In genomic region chr2:157561165-157561836, GRCm38 (mm10) we compare ENCODE assay signal across 8 mouse cellular contexts. TPM values are rescaled to one million over a fixed set of nuclear protein-coding genes. Genes with fewer than 3 reads are reported as not detected.
DNase-seq lines count a peak whose midpoint lies in the region; ATAC-seq and TF ChIP-seq lines count a peak whose summit lies in the region.

No protein-coding gene starts in this region.

- H3K9me3 ChIP-seq in embryonic facial prominence, embryonic 12.5 days, result peaks cover 45% of the 10 kb centered on the region
- H3K9me3 ChIP-seq in limb, embryonic 15.5 days, result peaks cover 25% of the 10 kb centered on the region; the same call in 1 of the 2 replicates
- peaks cover 41% of the 10 kb centered on the region for H3K9me3 ChIP-seq in midbrain, embryonic 13.5 days
- H3K9me3 ChIP-seq in stomach, embryonic 14.5 days (ENCODE audit: control insufficient read depth, low read depth, low read length), result peaks cover 41% of the 10 kb centered on the region

- H3K36me3 ChIP-seq in embryonic facial prominence, embryonic 12.5 days, result peaks cover 75% of the 10 kb centered on the region
- no peaks in the 10 kb centered on the region for H3K36me3 ChIP-seq in kidney, adult 2 months (ENCODE audit: control insufficient read depth, insufficient read depth, low read length)
- H3K36me3 ChIP-seq in limb, embryonic 15.5 days, result peaks cover 68% of the 10 kb centered on the region
- H3K36me3 ChIP-seq in midbrain, embryonic 13.5 days, result peaks cover 73% of the 10 kb centered on the region
- H3K36me3 ChIP-seq in stomach, embryonic 14.5 days (ENCODE audit: control insufficient read depth, insufficient read depth, low read length), result peaks cover 12% of the 10 kb centered on the region

- peak overlapping the region; percentile 66 for H3K27ac ChIP-seq in embryonic facial prominence, embryonic 12.5 days
- no peak overlapping the region for H3K27ac ChIP-seq in kidney, adult 2 months (ENCODE audit: insufficient read depth, low read depth, low read length)
- no peak overlapping the region for H3K27ac ChIP-seq in limb, embryonic 15.5 days
- H3K27ac ChIP-seq in midbrain, embryonic 13.5 days, result peak overlapping the region; percentile 94
- no peak overlapping the region for H3K27ac ChIP-seq in stomach, embryonic 14.5 days (ENCODE audit: low read length)

- H3K4me3 ChIP-seq in embryonic facial prominence, embryonic 12.5 days, result peak overlapping the region; percentile 59
- H3K4me3 ChIP-seq in kidney, adult 2 months (ENCODE audit: insufficient read depth, low read depth, low read length), result no peak overlapping the region
- peak overlapping the region; percentile 46 for H3K4me3 ChIP-seq in limb, embryonic 15.5 days
- H3K4me3 ChIP-seq in midbrain, embryonic 13.5 days (replicated peaks), result peak overlapping the region; percentile 62
- peak overlapping the region; percentile 43 for H3K4me3 ChIP-seq in stomach, embryonic 14.5 days (ENCODE audit: low read depth, low read length)

- peak overlapping the region; percentile 53 for H3K9ac ChIP-seq in embryonic facial prominence, embryonic 12.5 days
- no peak overlapping the region for H3K9ac ChIP-seq in limb, embryonic 15.5 days
- H3K9ac ChIP-seq in midbrain, embryonic 13.5 days (replicated peaks), result peak overlapping the region; percentile 93
- H3K9ac ChIP-seq in stomach, embryonic 14.5 days (replicated peaks; ENCODE audit: low read depth, low read length), result no peak overlapping the region

- TF ChIP-seq POLR2A in kidney, adult 2 months (IDR thresholded peaks at IDR 0.05; ENCODE audit: low read depth, low read length), result no peak

- H3K4me2 ChIP-seq in embryonic facial prominence, embryonic 12.5 days (replicated peaks), result peak overlapping the region; percentile 60
- peak overlapping the region; percentile 42 for H3K4me2 ChIP-seq in limb, embryonic 15.5 days
- H3K4me2 ChIP-seq in midbrain, embryonic 13.5 days (replicated peaks), result peak overlapping the region; percentile 77
- H3K4me2 ChIP-seq in stomach, embryonic 14.5 days (replicated peaks; ENCODE audit: low read depth, low read length), result peak overlapping the region; percentile 58

- no peaks in the 10 kb centered on the region for H3K27me3 ChIP-seq in embryonic facial prominence, embryonic 12.5 days
- no peaks in the 10 kb centered on the region for H3K27me3 ChIP-seq in kidney, adult 2 months (replicated peaks; ENCODE audit: control insufficient read depth, insufficient read depth, low read length)
- no peaks in the 10 kb centered on the region for H3K27me3 ChIP-seq in limb, embryonic 15.5 days
- no peaks in the 10 kb centered on the region for H3K27me3 ChIP-seq in midbrain, embryonic 13.5 days
- H3K27me3 ChIP-seq in stomach, embryonic 14.5 days (ENCODE audit: control insufficient read depth, insufficient read depth, low read length), result no peaks in the 10 kb centered on the region

- 0 out of 2 replicates have a peak, but pooled peaks have one; percentile 26 for ATAC-seq in embryonic facial prominence, embryonic 12.5 days (ENCODE audit: insufficient number of reproducible peaks, insufficient read depth, low FRiP score, low TSS enrichment)
- ATAC-seq in limb, embryonic 15.5 days (ENCODE audit: insufficient number of reproducible peaks, low FRiP score, low TSS enrichment, low read depth), result peak; percentile 42; the same call in 1 of the 2 replicates
- peak; percentile 73 for ATAC-seq in midbrain, embryonic 13.5 days
- ATAC-seq in stomach, embryonic 14.5 days (ENCODE audit: insufficient number of reproducible peaks, insufficient read depth, low FRiP score, low read depth), result peak; percentile 82
- no peak for ATAC-seq in activated CD4-positive, CD25-positive, alpha-beta regulatory T cell, adult 4 months

- peak; percentile 96 for DNase-seq in brain, adult 2 months (ENCODE audit: low read depth, low spot score)
- peak; percentile 85 to 87 for DNase-seq in heart, adult 9 months (ENCODE audit: low spot score in 2 of 2)
- DNase-seq in kidney, adult 2 months, result peak; percentile 96

- peaks cover 37% of the 10 kb centered on the region for H3K4me1 ChIP-seq in embryonic facial prominence, embryonic 12.5 days
- H3K4me1 ChIP-seq in kidney, adult 2 months (ENCODE audit: control insufficient read depth, insufficient read depth, low read length), result peaks cover 7% of the 10 kb centered on the region
- peaks cover 40% of the 10 kb centered on the region for H3K4me1 ChIP-seq in limb, embryonic 15.5 days
- H3K4me1 ChIP-seq in midbrain, embryonic 13.5 days (replicated peaks), result peaks cover 58% of the 10 kb centered on the region
- peaks cover 9% of the 10 kb centered on the region; the same call in 1 of the 2 replicates for H3K4me1 ChIP-seq in stomach, embryonic 14.5 days (ENCODE audit: control insufficient read depth, insufficient read depth, low read length)

- 48% methylated on average over 27 of the region's 27 CpGs for WGBS in embryonic facial prominence, embryonic 12.5 days
- 57% methylated on average over 27 of the region's 27 CpGs for WGBS in kidney, adult 2 months
- 50% methylated on average over 26 of the region's 27 CpGs for WGBS in limb, embryonic 15.5 days
- WGBS in midbrain, embryonic 13.5 days, result 35% methylated on average over 27 of the region's 27 CpGs
- WGBS in stomach, embryonic 14.5 days, result 58% methylated on average over 27 of the region's 27 CpGs

- no peak for TF ChIP-seq CTCF in kidney, adult 2 months (conservative IDR thresholded peaks at IDR 0.05; ENCODE audit: insufficient read depth, insufficient read length, low read depth, low read length)

RNA-seq across cellular contexts. Expression of gene Nnat, which starts 1.4 kb away (rescaled TPM):
- polyA plus RNA-seq in embryonic facial prominence, embryonic 12.5 days (2016; fragmentation: Nextera tagmentation; extraction: Ambion mirVana), result 1,910 and 2,445 TPM in 2 replicates
- polyA plus RNA-seq in kidney, adult 2 months (2012; rRNA removed), result 1.9 and 3.9 TPM in 2 replicates
- 233 and 285 TPM in 2 replicates for polyA plus RNA-seq in limb, embryonic 15.5 days (2015; fragmentation: Nextera tagmentation; extraction: Ambion mirVana)
- polyA plus RNA-seq in midbrain, embryonic 13.5 days (2015; fragmentation: Nextera tagmentation; extraction: Ambion mirVana), result 8,644 and 8,868 TPM in 2 replicates
- 350 and 400 TPM in 2 replicates for polyA plus RNA-seq in stomach, embryonic 14.5 days (2014; fragmentation: Nextera tagmentation; extraction: Ambion mirVana)
- polyA plus RNA-seq in activated CD4-positive, CD25-positive, alpha-beta regulatory T cell, adult 4 months (2017; shearing (Covaris generic)), result under 1 TPM in 1 of 2 experiments, not detected in 1; 0.56 TPM

RNA-seq across cellular contexts. Expression of gene Blcap, which starts 9.8 kb away (rescaled TPM):
- polyA plus RNA-seq in embryonic facial prominence, embryonic 12.5 days (2016; fragmentation: Nextera tagmentation; extraction: Ambion mirVana), result 77.9 and 84.8 TPM in 2 replicates
- polyA plus RNA-seq in kidney, adult 2 months (2012; rRNA removed), result 43.7 and 49.5 TPM in 2 replicates
- 54.3 and 54.5 TPM in 2 replicates for polyA plus RNA-seq in limb, embryonic 15.5 days (2015; fragmentation: Nextera tagmentation; extraction: Ambion mirVana)
- polyA plus RNA-seq in midbrain, embryonic 13.5 days (2015; fragmentation: Nextera tagmentation; extraction: Ambion mirVana), result 246 and 256 TPM in 2 replicates
- polyA plus RNA-seq in stomach, embryonic 14.5 days (2014; fragmentation: Nextera tagmentation; extraction: Ambion mirVana), result 61.2 and 66.9 TPM in 2 replicates
- 10 to 100 TPM; 12.9 to 17.7 TPM for polyA plus RNA-seq in activated CD4-positive, CD25-positive, alpha-beta regulatory T cell, adult 4 months (2017; shearing (Covaris generic))

Comparison
In these comparisons a context has a peak if more than half of its experiments do, and no peak if none do; other contexts are left out.
1. H3K27ac ChIP-seq: peak in embryonic facial prominence, embryonic 12.5 days (single experiment) and midbrain, embryonic 13.5 days (single experiment); none in kidney, adult 2 months (single experiment), limb, embryonic 15.5 days (single experiment) and stomach, embryonic 14.5 days (single experiment).
2. H3K9ac ChIP-seq: peak in embryonic facial prominence, embryonic 12.5 days (single experiment) and midbrain, embryonic 13.5 days (single experiment); none in limb, embryonic 15.5 days (single experiment) and stomach, embryonic 14.5 days (single experiment).
3. RNA of gene Nnat, which starts 1.4 kb away (polyA plus RNA-seq): 8,644 to 8,868 TPM in midbrain, embryonic 13.5 days, 1,910 to 2,445 TPM in embryonic facial prominence, embryonic 12.5 days, 350 to 400 TPM in stomach, embryonic 14.5 days and 233 to 285 TPM in limb, embryonic 15.5 days; 1.9 to 3.9 TPM in kidney, adult 2 months and 0.56 TPM in activated CD4-positive, CD25-positive, alpha-beta regulatory T cell, adult 4 months; every median in the first group is over 10 times any median in the second.
4. Peak in every context shown above with its lines, with median percentiles within 50 percentile points of each other: DNase-seq and H3K4me2 ChIP-seq.